Mouse (Mus musculus): Measurements from ENCODE around the gene Kank3.

DNA sequence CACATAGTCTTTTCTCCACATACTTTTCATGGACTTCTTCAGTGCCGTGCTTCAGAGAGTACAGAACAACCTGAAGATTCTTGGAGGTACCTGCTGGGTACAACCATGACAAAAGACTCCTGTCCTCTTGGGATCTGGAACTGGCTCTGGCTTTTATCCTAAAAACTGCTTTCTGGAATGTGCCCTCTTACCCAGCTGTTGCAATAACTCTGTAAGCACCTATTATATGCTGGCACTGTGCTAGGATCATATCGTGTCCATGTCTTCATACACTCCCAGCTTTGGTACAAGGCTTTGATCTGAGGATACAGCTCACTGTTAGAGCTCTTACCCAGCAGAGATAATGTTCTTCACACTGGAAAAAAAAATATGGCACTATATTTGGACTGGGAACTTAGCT, 25.4 kb upstream of the Kank3 start:
- no peak for TF ChIP-seq CTCF (IDR thresholded peaks at IDR 0.05; ENCODE audit: borderline replicate concordance, insufficient read depth, low read depth, low read length)
- no peak for TF ChIP-seq POLR2A (IDR thresholded peaks at IDR 0.05; ENCODE audit: borderline replicate concordance, insufficient read depth, low read length)
